Mouse (Mus musculus) stomach, embryonic 15.5 days (tissue): Measurements from ENCODE around the gene Foxl1. TPM values are rescaled to one million over a fixed set of nuclear protein-coding genes. Genes with fewer than 3 reads are reported as not detected.

Source experiments
- ATAC-seq: fragments of 200-750 bp; cut with Nextera tagmentation; 2 replicates; pipeline ENCODE4 v1.8.0; 2017; ENCODE audit warnings: low read depth, moderate number of reproducible peaks, moderate TSS enrichment; ENCODE audit not compliant: insufficient read depth, low FRiP score
- H3K27ac ChIP-seq: fragments of 300-500 bp; sonication (generic); 2 replicates; pipeline ENCODE4 v1.5.1; 2015; ENCODE audit warnings: mild to moderate bottlenecking, inconsistent platforms
- H3K27me3 ChIP-seq: fragments of 300-500 bp; sonication (generic); replicated peaks from 2 replicates; pipeline ENCODE4 v1.6.1; 2015; ENCODE audit warnings: inconsistent platforms
- H3K36me3 ChIP-seq: fragments of 300-500 bp; sonication (generic); 2 replicates; pipeline ENCODE4 v1.6.1; 2015; ENCODE audit warnings: inconsistent platforms
- H3K4me1 ChIP-seq: fragments of 300-500 bp; sonication (generic); 2 replicates; pipeline ENCODE4 v1.6.1; 2015; ENCODE audit warnings: inconsistent platforms
- H3K4me2 ChIP-seq: fragments of 300-500 bp; sonication (generic); 2 replicates; pipeline ENCODE4 v1.6.1; 2015; ENCODE audit warnings: mild to moderate bottlenecking, inconsistent platforms
- H3K4me3 ChIP-seq: fragments of 300-500 bp; sonication (generic); replicated peaks from 2 replicates; pipeline ENCODE4 v1.5.1; 2015; ENCODE audit warnings: inconsistent platforms
- H3K9ac ChIP-seq: fragments of 300-500 bp; sonication (generic); 2 replicates; pipeline ENCODE4 v1.6.1; 2015; ENCODE audit warnings: inconsistent platforms
- H3K9me3 ChIP-seq: fragments of 300-500 bp; sonication (generic); 2 replicates; pipeline ENCODE4 v1.6.1; 2016; ENCODE audit warnings: inconsistent platforms
- WGBS: fragments of 180-500 bp; shearing (Covaris S2); methylation state at CpG from one replicate; pipeline ENCODE4 v1.1.7; 2015; 5-methylcytosine and 5-hydroxymethylcytosine counted together
- microRNA-seq: library from miRNA; unstranded; fragments of <30 nt; microRNA quantifications from one replicate; pipeline ENCODE4, GENCODE M21; 2016
- polyA plus RNA-seq: library from polyadenylated mRNA; unstranded; fragments of >200 nt; fragmentation: Nextera tagmentation; extraction: Ambion mirVana; gene quantifications from 2 replicates; pipeline ENCODE4 v1.2.1, GENCODE M21; 2015

The Foxl1 gene
- polyA plus RNA-seq, 1 experiment from 2014 or later: 7.2 TPM

GRCm38 (mm10) chr8:121174721-121175539, 47.2 kb downstream of the Foxl1 start:
- Histone ChIP-seq H3K9me3 (no peaks in the 10 kb centered on the region), H3K4me3 (no peak overlapping the region), H3K27me3 (no peaks in the 10 kb centered on the region), H3K4me2 (peak overlapping the region; percentile 30; the same call in 1 of the 2 replicates), H3K4me1 (peaks cover 24% of the 10 kb centered on the region), H3K9ac (no peak overlapping the region), H3K36me3 (no peaks in the 10 kb centered on the region), H3K27ac (no peak overlapping the region)
- no peak for ATAC-seq
- WGBS: 27% methylated on average over 29 of the region's 30 CpGs

- no peak for ATAC-seq
- no peak overlapping the region for H3K4me2 ChIP-seq
- H3K27me3 ChIP-seq: no peaks in the 10 kb centered on the region
- H3K4me1 ChIP-seq: peaks cover 21% of the 10 kb centered on the region
- 68% methylated on average over 8 of the region's 8 CpGs for WGBS
- no peak overlapping the region for H3K4me3 ChIP-seq
- no peak overlapping the region for H3K27ac ChIP-seq
- H3K9me3 ChIP-seq: no peaks in the 10 kb centered on the region
- no peaks in the 10 kb centered on the region for H3K36me3 ChIP-seq
- no peak overlapping the region for H3K9ac ChIP-seq
Observed at GRCm38 (mm10) chr8:121175540-121176090, 47.9 kb downstream of the Foxl1 start.

GRCm38 (mm10) chr8:121176291-121176690, 48.6 kb downstream of the Foxl1 start:
- peaks cover 18% of the 10 kb centered on the region for H3K4me1 ChIP-seq
- no peaks in the 10 kb centered on the region for H3K9me3 ChIP-seq
- H3K27ac ChIP-seq: no peak overlapping the region
- H3K4me3 ChIP-seq: no peak overlapping the region
- no peak for ATAC-seq
- H3K4me2 ChIP-seq: no peak overlapping the region
- no peaks in the 10 kb centered on the region for H3K27me3 ChIP-seq
- no peaks in the 10 kb centered on the region for H3K36me3 ChIP-seq
- WGBS: 35% methylated on average over 3 of the region's 3 CpGs
- no peak overlapping the region for H3K9ac ChIP-seq

Small RNA genes within 50 kb of the gene (microRNA-seq; reads per million reads assigned to microRNA genes)
- gene Gm27530: not detected

Other genes with a start within 250 kb of the Foxl1 start
- 131 and 136 TPM in 2 replicates for gene Foxf1, start 43.6 kb upstream of the Foxl1 start, polyA plus RNA-seq
- 53.9 and 56.3 TPM in 2 replicates for gene Mthfsd, start 19.5 kb upstream of the Foxl1 start, polyA plus RNA-seq
- gene Foxc2, start 11.8 kb upstream of the Foxl1 start, polyA plus RNA-seq: 0.77 and 0.90 TPM in 2 replicates